Mouse (Mus musculus) midbrain, embryonic 14.5 days (tissue): ENCODE measurements around the gene Bicra. TPM values are rescaled to one million over a fixed set of nuclear protein-coding genes. Genes with fewer than 3 reads are reported as not detected.

Experiments
- ATAC-seq: fragments of 200-750 bp; cut with Nextera tagmentation; 2 replicates; pipeline ENCODE4 v1.8.0; 2017; ENCODE audit warnings: moderate number of reproducible peaks, moderate library complexity; ENCODE audit not compliant: low FRiP score, low TSS enrichment
- DNase-seq: peaks from one replicate; pipeline ENCODE4 v3.0.0-alpha.2; 2015
- H3K27ac ChIP-seq: fragments of 300-500 bp; sonication (generic); replicated peaks from 2 replicates; pipeline ENCODE4 v1.5.1; 2014; ENCODE audit warnings: mild to moderate bottlenecking, low read depth, low read length, moderate library complexity
- H3K27me3 ChIP-seq: fragments of 300-500 bp; sonication (generic); 2 replicates; pipeline ENCODE4 v1.6.1; 2014; ENCODE audit warnings: low read length, control low read depth, mixed read lengths; ENCODE audit not compliant: control insufficient read depth, insufficient read depth
- H3K36me3 ChIP-seq: fragments of 300-500 bp; sonication (generic); 2 replicates; pipeline ENCODE4 v1.6.1; 2014; ENCODE audit warnings: low read length, control low read depth; ENCODE audit not compliant: control insufficient read depth, insufficient read depth
- H3K4me1 ChIP-seq: fragments of 300-500 bp; sonication (generic); 2 replicates; pipeline ENCODE4 v1.6.1; 2014; ENCODE audit warnings: mild to moderate bottlenecking, antibody characterized with exemption, low read length, control low read depth; ENCODE audit not compliant: control insufficient read depth, insufficient read depth
- H3K4me2 ChIP-seq: fragments of 300-500 bp; sonication (generic); 2 replicates; pipeline ENCODE4 v1.6.1; 2014; ENCODE audit warnings: mild to moderate bottlenecking, low read length, moderate library complexity
- H3K4me3 ChIP-seq: fragments of 300-500 bp; sonication (generic); replicated peaks from 2 replicates; pipeline ENCODE4 v1.5.1; 2014; ENCODE audit warnings: low read depth, low read length
- H3K9ac ChIP-seq: fragments of 300-500 bp; sonication (generic); replicated peaks from 2 replicates; pipeline ENCODE4 v1.6.1; 2014; ENCODE audit warnings: mild to moderate bottlenecking, low read length, moderate library complexity
- H3K9me3 ChIP-seq: fragments of 300-500 bp; sonication (generic); 2 replicates; pipeline ENCODE4 v1.6.1; 2016; ENCODE audit warnings: low read length, control low read depth, mixed read lengths; ENCODE audit not compliant: control insufficient read depth
- WGBS: fragments of 180-500 bp; shearing (Covaris S2); extraction: QIAGEN DNeasy Blood & Tissue Kit; methylation state at CpG from one replicate; pipeline ENCODE4 v1.1.7; 2014; 5-methylcytosine and 5-hydroxymethylcytosine counted together
- polyA plus RNA-seq: library from polyadenylated mRNA; unstranded; fragments of >200 nt; fragmentation: Nextera tagmentation; extraction: Ambion mirVana; gene quantifications from 2 replicates; pipeline ENCODE4 v1.2.1, GENCODE M21; 2014

The Bicra gene
- polyA plus RNA-seq, 1 experiment from 2014 or later = 9.0 TPM

DNA sequence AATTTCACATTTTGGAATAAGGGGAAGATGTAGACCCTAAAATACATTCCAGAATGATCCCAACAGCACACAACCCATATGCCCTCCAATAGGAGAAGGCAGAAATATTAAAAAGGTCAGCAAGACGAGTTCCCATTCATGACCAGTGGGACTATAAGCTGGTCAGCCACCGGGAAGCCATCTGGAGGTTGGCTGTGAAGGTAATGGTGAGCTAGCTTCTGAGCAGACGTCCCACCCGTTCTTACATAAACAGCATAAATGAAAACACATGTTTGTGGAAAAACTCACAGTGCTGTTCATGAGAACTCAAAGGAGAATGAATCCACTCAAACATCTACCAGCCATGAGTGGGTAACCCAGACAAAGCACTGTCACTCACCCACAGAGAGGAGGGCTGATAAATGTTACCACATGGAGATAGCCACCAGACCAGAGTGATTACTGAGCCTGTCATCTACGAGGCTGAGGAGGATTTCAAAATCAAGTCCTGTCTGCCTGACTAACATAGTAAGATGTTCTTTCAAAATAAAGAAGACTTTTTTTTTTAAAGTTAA lies 33.9 kb downstream of the Bicra start:
- 93% methylated on average over 5 of the region's 5 CpGs for WGBS
- H3K9me3 ChIP-seq = no peaks in the 10 kb centered on the region
- DNase-seq = no peak
- no peak overlapping the region for H3K4me3 ChIP-seq
- no peak for ATAC-seq
- no peaks in the 10 kb centered on the region for H3K36me3 ChIP-seq
- H3K4me1 ChIP-seq = no peaks in the 10 kb centered on the region
- H3K27me3 ChIP-seq = no peaks in the 10 kb centered on the region
- no peak overlapping the region for H3K9ac ChIP-seq
- no peak overlapping the region for H3K4me2 ChIP-seq
- no peak overlapping the region for H3K27ac ChIP-seq

DNA sequence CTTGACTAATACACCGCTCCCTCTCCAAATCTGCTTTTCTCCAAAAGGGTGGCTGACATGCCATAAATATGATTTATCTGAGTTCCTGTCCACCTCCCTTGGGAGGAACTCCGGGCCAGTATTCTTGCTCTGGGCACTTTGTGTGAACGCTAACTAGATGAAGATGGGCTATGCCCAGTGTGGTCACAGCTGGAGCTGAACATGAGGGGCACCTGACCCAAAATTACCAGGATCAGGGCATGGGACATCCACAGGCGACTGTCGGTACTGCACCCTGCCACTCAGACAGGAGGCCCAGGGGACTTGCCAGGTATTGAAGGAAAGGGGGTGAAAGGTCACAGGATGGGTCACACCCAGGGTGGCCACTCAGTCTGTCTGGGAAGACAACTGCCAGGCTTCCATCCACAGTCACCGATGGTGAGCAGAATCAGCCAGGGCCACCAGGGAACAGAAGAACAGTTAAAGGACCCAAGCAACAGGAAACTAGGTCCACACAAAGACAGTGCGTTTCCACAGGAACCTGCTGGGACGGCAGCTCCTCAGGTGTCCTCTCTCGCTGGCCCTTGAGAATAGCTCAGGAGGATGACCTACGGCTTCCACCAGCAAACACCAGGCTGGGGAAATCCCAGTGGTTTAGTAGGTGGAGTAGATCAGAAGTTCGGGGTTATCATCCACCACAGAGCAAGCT lies 35.0 kb downstream of the Bicra start:
- Histone ChIP-seq H3K4me3 (no peak overlapping the region), H3K4me2 (no peak overlapping the region), H3K9ac (no peak overlapping the region), H3K27ac (no peak overlapping the region), H3K9me3 (no peaks in the 10 kb centered on the region), H3K27me3 (no peaks in the 10 kb centered on the region), H3K4me1 (no peaks in the 10 kb centered on the region), H3K36me3 (no peaks in the 10 kb centered on the region)
- WGBS = 83% methylated on average over 11 of the region's 11 CpGs
- ATAC-seq = no peak
- no peak for DNase-seq

DNA sequence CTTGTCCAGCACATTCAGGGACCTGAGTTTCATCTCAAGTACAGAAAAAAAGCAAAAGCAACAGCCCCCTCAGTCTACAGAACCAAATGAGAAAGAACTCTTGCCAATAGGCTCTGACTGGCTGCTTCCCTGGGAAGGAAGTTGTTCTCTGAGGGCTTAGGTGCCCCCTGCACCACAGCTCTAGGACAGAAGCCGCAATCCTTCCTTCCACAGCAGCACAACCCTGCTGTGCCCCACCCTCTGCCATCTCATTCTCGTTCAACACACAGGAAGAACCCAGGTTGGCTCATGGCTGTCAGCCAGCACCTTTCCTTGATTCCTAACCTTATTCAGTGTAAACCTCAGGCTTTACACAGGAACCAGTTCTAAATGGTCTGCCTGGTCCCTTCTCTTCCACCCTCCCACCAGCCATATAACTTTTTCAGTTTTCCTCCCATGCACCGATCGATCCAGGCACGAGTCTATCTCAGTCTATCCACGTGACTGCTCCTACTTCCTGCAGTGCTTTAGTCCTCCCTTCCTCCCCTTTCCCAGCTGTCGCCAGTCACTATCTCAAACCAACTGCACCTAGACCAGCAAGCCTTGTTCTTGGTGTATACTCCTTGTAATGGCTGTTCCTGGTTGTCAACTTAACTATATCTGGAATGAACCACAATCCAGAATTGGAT lies 36.2 kb downstream of the Bicra start:
- H3K4me1 ChIP-seq = no peaks in the 10 kb centered on the region
- DNase-seq = no peak
- no peak overlapping the region for H3K4me3 ChIP-seq
- no peaks in the 10 kb centered on the region for H3K9me3 ChIP-seq
- H3K4me2 ChIP-seq = no peak overlapping the region
- no peaks in the 10 kb centered on the region for H3K27me3 ChIP-seq
- 0 out of 2 replicates have a peak, but pooled peaks cover 3% of the 10 kb centered on the region for H3K36me3 ChIP-seq
- ATAC-seq = no peak
- H3K27ac ChIP-seq = no peak overlapping the region
- H3K9ac ChIP-seq = no peak overlapping the region
- 95% methylated on average over 7 of the region's 7 CpGs for WGBS

DNA sequence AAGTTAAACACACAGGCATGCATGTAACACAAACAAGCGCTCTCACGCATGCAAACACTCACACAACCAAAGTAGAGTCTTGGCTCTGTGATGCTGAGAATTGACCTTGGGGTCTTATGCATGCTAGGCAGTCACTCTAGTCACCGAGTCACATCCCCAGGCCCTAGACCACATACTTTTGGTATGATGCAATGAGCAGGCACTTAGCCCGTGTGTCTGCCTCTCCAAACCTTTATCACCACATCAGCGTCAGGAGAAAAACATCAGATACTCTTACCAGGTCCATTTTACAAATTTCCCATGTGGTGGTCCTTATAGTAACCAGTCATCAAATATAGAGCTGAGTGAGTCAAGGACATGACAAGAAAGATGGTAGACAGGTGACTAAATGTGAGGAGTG lies 37.1 kb downstream of the Bicra start:
- Histone ChIP-seq H3K36me3 (0 out of 2 replicates have a peak, but pooled peaks cover 3% of the 10 kb centered on the region), H3K4me3 (no peak overlapping the region), H3K27ac (no peak overlapping the region), H3K4me2 (no peak overlapping the region), H3K4me1 (no peaks in the 10 kb centered on the region), H3K27me3 (no peaks in the 10 kb centered on the region), H3K9ac (no peak overlapping the region), H3K9me3 (no peaks in the 10 kb centered on the region)
- ATAC-seq = no peak
- no peak for DNase-seq
- WGBS = 86% methylated on average over 5 of the region's 5 CpGs

DNA sequence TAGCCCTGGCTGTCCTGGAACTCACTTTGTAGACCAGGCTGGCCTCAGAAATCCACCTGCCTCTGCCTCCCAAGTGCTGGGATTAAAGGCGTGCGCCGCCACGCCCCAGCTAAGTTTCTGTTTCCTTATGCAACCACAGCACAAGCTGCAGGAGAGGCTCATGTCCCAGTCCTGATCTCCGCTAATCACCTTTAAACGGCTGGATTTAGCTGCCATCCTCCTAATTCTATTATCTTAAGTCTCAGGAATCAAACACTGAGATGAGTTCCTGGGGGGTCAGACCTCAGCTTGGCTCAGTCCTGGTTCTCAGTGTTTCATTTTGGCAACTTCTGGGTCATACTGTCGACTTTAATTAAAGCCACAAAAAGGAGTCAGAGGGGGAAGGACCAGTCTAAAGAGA lies 38.1 kb downstream of the Bicra start:
- WGBS = 85% methylated on average over 7 of the region's 7 CpGs
- Histone ChIP-seq H3K27ac (no peak overlapping the region), H3K4me2 (no peak overlapping the region), H3K4me1 (no peaks in the 10 kb centered on the region), H3K36me3 (0 out of 2 replicates have a peak, but pooled peaks cover 3% of the 10 kb centered on the region), H3K9ac (no peak overlapping the region), H3K4me3 (no peak overlapping the region), H3K27me3 (no peaks in the 10 kb centered on the region), H3K9me3 (no peaks in the 10 kb centered on the region)
- no peak for DNase-seq
- no peak for ATAC-seq

DNA sequence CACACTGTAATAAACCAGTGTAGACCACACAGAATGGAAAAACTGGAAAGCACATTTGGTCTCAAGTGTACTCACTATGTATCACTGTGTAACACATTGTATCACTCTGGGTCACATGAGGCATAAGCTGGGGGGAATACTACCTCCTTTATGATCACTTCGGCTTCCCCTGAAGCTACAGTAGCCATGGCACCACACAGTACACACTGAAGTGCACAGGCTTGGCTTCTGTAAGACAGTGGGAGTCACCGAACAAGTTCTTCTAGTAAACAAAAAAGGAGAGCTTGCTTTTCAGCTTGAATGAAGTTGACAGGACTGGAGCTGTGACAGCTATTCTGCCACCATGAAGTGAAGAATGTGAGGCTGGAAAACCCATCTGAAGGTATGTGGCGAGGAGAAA lies 42.7 kb downstream of the Bicra start:
- H3K36me3 ChIP-seq = 0 out of 2 replicates have a peak, but pooled peaks cover 3% of the 10 kb centered on the region
- no peaks in the 10 kb centered on the region for H3K4me1 ChIP-seq
- no peak overlapping the region for H3K4me2 ChIP-seq
- H3K4me3 ChIP-seq = no peak overlapping the region
- ATAC-seq (no peak), DNase-seq (no peak)
- no peaks in the 10 kb centered on the region for H3K9me3 ChIP-seq
- no peak overlapping the region for H3K27ac ChIP-seq
- H3K27me3 ChIP-seq = no peaks in the 10 kb centered on the region
- no peak overlapping the region for H3K9ac ChIP-seq
- WGBS = 87% methylated on average over 3 of the region's 3 CpGs

DNA sequence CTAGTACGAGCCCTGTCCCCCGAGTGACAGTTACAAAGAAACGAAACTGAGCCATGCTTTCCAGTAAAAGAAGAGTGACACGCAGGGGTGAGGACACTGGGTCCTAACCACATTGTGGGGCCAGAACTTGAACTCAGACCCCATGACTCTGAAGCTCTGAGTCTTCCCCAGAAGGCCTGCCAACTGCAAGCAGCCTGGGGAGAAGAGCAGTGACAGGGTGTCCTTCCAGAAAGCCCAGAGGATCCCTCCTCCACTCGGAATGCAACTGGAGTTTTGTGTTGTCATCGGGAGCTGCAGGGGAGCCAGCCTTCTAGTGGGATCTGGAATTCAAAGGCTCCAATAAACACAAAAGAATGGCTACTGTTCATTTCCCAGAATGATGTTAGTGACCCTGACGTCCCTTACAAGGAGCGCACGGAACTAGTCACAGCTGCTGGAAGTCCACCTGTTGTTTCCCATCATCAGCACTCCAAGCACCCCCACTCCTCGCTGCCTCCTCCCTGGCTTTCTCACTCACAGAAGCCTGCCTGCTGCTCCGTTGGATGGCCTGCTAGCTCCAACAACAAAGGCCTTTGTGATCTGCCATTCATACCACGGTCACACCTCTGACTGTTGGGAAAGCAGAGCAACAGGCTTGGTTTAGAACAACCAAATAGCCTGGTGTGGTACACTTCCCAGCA lies 43.4 kb downstream of the Bicra start:
- 49% methylated on average over 12 of the region's 12 CpGs for WGBS
- Histone ChIP-seq H3K9ac (no peak overlapping the region), H3K36me3 (0 out of 2 replicates have a peak, but pooled peaks cover 4% of the 10 kb centered on the region), H3K27me3 (no peaks in the 10 kb centered on the region), H3K4me1 (no peaks in the 10 kb centered on the region), H3K9me3 (no peaks in the 10 kb centered on the region), H3K4me3 (no peak overlapping the region), H3K4me2 (no peak overlapping the region), H3K27ac (no peak overlapping the region)
- ATAC-seq (no peak), DNase-seq (no peak)

DNA sequence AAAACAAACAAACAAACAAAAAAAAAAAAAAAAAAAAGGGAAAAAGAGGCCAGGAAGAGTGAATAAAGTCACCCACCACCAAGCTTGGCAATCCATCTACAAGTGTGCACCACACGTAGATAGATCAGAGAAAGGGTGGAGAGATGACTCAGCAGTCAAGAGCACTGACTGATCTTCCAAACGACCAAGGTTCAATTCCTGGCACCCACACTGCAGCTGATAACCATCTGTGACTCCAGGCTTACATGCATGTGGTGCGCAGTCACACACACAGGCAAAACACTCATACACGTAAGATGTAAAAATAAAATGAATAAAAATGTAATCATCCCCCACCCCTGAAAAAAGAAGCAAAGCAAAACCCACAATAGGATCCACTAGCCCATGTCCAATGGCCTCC lies 44.7 kb downstream of the Bicra start:
- Histone ChIP-seq H3K27ac (no peak overlapping the region), H3K9me3 (no peaks in the 10 kb centered on the region), H3K4me3 (no peak overlapping the region), H3K27me3 (no peaks in the 10 kb centered on the region), H3K4me2 (no peak overlapping the region), H3K9ac (no peak overlapping the region), H3K4me1 (no peaks in the 10 kb centered on the region), H3K36me3 (0 out of 2 replicates have a peak, but pooled peaks cover 9% of the 10 kb centered on the region)
- DNase-seq (no peak), ATAC-seq (no peak)
- 91% methylated on average over 4 of the region's 4 CpGs for WGBS
